Mouse (Mus musculus) ES-CJ7 (cell line): ENCODE data around the gene Klc2.

ENCODE experiments used
- DNase-seq: peaks from one replicate; pipeline ENCODE4 v3.0.0; 2011; ENCODE audit warnings: low read depth, low spot score

Klc2 gene

DNA sequence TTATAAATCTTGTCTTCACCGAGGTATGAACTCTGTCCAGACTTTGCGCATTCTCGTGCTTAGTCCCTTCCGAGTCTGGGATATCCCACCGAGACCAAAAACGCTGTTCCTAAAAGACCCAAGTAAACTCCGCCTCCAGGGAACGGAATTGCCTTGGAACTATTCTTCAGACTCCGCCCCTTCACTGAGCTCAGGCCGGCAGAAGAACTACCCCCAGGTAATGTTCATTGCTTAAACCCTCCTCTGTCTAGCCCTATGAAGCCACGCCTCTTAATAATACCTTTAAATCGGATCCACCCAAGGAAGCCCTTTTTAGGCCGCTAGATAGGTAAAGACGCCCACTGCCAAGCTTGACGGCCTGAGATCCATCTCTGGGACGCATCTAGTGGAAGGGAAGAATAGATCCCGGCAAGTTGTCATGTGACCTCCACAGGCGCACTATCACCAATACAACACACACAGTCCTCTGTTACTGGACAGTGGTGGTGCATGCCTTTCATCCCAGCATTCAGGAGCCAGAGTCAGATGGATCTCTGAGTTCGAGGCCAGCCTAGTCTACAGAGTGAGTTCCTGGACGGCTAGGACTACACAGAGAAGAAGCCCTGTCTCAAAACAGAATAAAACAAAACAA lies 45.9 kb downstream of the Klc2 start:
- peak; percentile 88 for DNase-seq

DNA sequence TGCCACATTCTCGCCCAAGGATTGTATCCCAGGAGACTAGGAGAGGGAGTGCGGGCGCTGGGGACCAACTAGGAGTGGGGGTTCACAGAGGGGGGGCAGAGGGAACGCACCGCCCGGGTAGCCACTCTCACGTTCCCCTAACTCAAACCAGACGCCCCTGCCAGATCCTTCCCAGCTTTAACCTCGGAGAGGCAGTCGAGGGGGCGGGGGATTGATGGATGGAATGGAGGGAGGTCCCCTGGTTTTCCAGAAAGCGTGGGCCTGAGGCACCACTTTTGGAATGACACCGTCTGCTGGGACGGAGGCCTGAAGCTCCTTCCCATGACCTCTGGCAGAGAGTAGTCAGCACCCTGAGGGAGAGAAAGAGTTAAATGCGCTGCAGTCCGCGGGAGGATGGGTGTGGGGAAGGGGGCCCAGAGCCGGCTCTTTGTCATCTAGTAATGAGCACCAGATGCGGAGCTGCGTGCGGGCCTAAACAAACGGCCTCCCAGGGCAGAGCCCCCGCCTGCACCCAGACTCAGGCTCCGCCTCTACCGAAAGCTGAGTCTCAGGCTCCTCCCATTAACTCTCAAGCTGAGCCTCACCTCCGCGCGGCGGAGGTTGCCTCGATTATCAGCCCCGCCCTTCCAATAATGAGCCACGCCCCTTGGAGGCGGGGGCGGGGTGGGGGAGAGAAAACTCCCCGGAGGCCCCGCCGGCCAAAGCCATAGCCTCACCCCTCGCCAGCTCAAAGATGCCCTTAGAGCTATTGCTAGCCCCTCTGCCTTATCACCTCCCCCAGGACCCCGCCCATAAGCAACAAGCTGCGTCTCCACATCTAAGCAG lies 46.6 kb downstream of the Klc2 start:
- DNase-seq = peak; percentile 95

DNA sequence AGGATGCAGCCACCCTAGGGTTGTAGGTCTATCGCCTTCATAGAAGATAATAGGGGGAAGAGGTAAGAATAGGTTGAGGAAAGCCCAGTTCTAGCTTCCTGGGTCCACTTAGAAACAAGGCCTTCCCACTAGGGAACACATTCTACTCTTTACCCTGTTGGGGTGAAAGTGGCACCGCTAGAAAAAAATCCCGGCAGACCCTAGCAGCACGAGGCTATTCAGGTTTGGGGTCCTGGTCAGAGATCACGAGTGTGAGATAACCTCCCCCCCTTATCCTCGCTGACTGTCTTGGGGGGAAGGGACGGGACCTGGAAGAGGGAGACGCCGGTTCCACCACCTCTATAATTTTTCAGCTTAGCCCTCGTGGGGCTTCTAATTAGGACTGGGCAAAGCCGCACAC lies 47.3 kb downstream of the Klc2 start:
- no peak for DNase-seq

DNA sequence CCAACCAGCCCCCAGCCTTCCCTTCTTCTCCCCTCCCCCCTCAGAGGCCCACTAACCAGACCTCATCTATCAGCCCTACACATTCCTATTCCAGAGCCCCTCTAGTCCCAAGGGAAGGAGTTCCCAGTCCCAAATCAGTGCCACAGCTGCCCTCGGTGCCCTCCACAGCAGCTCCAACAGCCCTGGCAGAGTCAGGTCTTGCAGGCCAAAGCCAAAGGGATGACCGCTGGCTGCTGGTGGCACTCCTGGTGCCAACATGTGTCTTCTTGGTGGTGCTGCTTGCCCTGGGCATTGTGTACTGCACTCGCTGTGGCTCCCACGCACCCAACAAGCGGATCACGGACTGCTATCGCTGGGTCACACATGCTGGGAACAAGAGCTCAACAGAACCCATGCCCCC lies 48.4 kb downstream of the Klc2 start:
- DNase-seq = no peak

DNA sequence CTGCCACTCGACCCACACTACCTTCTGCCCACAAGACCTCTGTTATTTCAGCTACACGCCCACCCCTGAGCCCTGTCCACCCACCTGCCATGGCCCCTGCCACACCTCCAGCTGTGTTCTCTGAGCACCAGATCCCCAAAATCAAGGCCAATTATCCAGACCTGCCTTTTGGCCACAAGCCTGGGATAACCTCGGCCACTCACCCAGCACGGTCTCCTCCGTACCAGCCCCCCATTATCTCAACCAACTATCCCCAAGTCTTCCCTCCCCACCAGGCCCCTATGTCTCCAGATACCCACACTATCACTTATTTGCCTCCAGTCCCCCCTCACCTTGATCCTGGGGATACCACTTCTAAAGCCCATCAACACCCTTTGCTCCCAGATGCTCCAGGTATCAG lies 48.9 kb downstream of the Klc2 start:
- DNase-seq = no peak

DNA sequence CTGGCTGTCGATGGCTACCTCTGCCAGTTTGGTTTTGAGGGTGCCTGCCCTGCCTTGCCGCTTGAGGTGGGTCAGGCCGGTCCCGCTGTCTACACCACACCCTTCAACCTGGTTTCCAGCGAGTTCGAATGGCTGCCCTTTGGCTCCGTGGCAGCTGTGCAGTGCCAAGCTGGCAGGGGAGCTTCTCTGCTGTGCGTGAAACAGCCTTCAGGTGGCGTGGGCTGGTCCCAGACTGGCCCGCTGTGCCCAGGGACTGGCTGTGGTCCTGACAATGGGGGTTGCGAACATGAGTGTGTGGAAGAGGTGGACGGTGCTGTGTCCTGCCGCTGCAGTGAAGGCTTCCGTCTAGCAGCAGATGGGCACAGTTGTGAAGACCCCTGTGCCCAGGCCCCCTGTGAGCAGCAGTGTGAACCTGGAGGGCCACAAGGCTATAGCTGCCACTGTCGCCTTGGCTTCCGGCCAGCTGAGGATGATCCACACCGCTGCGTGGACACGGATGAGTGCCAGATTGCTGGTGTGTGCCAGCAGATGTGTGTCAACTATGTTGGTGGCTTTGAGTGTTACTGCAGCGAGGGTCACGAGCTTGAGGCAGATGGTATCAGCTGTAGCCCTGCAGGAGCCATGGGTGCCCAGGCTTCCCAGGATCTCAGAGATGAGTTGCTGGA lies 49.7 kb downstream of the Klc2 start:
- DNase-seq = no peak

DNA sequence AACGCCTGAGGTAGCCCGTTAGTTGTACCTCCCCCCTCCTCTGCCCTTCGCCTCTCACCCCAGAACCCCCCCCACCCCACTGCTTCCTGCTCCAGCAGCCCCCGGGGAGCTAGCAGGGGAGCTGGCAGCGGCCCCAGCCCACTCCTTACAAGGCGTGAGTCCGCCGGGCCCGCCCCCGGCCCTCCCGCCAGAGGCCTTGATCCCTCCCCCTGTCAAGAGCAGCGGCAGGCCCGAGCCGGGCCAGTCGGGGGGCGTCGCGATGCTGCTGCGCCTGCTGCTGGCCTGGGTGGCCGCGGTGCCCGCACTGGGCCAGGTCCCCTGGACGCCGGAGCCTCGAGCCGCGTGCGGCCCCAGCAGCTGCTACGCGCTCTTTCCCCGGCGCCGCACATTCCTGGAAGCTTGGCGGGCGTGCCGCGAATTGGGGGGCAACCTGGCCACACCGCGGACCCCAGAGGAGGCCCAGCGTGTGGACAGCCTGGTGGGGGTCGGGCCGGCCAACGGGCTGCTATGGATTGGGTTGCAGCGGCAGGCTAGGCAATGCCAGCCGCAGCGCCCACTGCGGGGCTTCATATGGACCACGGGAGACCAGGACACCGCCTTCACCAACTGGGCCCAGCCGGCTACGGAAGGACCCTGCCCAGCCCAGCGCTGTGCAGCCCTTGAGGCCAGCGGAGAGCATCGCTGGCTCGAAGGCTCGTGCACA lies 50.3 kb downstream of the Klc2 start, which contains the start of gene Cd248:
Gene Cd248, plus strand, starts transcription at position 212 of the 703 bp plus-strand sequence.
- no peak for DNase-seq

DNA sequence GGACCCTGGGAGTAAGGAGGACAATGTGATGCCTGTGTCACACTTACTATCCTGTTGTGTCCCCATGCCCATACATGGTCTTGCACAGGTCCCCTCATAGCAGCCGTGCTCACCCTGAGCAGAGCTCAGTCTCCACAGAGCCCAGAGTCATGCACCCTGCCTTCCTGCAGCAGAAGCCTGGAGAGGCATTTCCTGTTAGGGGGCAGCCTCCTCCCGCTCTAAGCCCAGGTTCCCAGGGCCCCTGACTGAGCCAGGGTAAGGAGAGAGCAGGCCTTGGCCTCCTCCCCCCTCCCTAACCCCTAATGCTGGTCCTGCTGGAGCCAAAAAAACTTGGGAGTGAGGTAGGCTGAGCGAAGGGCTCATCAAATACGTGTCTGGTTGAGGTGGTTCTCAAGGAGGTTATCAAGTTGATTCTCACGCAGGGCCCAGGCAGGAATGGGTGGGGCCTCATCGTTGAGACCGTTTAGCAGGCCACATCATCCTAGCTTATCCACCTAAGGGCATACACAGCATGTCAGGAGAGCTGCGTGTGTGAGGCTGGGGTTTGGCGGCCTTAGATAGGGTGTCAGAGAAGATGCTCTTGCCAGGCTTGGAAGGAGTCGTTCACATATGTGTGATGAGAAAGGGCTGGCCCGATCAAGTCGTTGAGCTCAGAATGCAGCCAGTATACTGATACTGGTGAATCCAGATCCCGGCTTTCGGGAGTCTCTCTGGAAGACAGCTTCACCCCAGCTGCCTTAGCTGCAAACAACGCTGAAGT lies 51.1 kb downstream of the Klc2 start:
- peak; percentile 34 for DNase-seq

DNA sequence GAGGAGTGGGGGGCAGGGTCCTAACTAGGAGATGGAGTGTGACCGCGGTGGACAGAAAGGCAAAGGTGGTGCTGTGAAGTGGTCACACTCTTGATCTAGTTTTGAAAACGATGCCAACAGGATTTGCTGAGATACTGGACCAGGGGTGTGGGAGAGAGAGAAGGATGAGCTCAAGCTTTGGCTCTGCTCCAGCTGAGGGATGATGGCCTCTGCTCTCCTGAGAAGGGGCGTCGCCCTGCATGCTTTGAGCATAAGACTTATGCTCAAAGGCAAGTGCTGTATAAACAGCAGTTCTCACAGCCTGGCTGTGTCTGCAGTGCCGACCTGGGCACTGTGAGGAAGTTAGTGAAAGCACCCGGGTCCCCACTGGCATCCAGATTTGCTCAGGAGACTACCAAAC lies 53.3 kb downstream of the Klc2 start:
- DNase-seq = no peak

DNA sequence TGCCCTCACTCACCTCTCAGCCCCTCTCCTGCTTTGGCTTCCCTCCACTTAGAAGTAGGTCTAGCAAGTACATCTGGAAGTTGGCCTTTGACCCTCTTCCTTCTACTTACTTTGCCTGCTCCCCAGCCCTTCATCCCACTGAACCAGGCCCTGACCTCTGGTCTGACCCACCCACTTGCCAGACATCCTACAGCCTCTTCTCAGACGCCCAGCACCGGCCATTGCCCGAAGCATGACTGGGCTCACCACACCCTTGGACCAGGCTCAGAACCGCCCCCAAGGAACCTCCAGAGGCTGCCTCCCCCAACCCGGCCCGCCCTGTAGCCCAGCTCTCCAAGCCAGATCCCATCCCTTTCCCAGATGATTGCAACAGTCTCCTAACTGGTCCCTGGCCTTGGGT lies 55.9 kb downstream of the Klc2 start:
- no peak for DNase-seq

DNA sequence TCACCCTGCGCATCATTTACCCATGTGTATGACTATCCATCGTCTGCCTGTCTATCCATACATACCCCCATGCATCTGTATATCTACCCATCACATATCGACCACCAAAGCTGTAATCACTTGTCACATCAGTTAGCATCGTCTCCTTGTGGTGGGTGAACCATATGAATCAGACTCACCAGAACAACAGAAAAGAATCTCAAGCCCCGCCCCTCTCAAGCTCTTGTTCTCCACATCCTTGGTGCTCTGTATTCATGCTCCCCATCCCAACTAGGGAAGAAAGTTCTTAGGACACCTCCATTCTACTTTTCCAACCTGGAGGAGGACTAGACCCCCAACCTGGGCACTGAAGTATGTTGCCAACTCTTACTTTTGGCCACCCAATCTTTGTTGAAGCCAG lies 56.3 kb downstream of the Klc2 start:
- no peak for DNase-seq

DNA sequence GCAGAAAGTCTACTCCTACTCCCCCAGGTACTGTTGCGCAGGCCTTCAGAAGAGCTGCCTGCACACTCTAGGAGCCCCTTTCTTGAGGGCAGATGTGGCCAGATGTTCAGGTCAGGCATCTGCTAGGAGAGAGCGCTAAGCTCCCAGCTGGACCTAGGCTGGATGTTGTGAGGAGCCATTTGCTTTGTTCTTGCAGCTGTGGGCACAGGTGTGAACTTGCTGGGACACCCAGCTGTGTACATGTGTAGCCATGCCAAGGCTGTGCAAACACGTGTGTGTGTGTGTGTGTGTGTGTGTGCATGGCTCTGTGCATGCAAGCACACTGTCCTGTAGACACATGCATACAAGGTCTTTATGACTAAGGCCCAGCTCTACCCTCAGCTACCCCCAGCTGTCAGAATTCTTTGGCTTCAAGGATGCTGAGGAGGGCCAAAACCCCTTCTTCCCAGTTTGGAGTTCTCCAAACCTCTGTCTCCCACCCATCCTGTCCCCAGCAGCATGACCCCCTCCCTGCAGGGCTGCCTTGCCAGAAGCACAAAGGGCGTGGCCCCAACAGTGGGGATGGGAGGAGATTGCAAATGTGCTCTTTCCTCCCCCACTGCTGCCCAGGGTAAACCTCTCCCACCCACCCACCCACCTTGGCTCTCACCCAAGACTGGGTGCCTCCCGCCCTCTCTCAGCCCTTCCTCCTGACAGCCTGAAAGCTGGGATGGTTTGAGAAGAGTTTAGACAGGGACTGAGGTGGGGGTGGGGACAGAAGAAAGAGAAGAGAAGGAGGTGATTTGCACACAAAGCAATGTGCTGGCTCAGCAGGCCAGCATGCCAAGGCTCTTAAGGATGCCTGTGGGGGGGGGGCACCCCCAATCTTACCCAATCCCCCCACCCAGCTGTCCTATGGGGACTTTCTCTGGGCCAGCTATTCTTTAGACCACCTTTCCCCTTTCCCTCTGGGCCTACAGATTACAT lies 57.7 kb downstream of the Klc2 start:
- DNase-seq = peak; percentile 82

DNA sequence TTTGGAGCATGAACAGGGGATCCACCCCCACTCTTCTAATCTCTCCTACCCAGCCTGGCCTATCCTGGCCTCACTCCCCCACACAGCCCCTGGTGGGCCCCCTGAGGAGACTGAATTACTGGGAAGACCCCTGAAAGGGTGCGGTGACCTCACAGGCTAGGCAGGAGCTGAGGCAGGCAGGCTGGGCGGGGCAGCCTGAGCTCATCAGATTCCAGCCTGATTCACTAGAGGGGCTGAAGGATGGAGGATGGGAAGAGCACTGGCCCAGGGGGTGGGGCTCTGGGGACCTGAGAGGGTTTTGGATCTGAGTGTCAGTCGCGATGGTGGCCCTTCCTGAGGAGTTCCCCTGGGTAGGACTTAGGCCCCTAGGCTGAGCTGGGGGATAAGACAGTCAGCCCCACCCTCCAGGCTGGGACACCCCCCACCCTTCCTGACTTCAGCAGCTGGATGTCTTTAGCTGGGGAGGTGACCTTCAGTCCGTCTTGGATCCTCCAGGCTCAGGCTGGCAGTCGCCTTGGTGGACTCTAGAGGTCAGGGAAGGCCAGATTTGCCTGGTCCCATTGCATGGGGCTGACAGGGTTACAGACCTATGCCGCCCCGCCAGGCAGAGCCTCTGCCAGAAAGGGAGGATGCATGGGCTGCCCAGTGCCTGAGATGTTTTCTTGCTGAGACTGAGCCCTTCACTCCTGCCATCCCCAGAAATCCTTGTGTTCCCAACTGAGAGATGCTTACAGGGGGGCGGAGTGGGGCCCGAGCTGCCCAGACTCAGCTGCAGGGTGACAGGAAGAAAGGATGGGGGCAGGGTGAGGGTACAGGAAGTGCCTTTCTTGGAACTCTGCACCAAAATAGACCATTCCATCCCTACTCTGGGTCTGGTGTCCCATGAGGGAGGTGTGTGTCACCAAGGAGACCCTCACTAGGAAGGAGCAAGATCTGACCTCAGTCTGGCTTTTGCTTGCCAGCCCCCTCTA lies 59.3 kb downstream of the Klc2 start:
- peak; percentile 89 for DNase-seq

DNA sequence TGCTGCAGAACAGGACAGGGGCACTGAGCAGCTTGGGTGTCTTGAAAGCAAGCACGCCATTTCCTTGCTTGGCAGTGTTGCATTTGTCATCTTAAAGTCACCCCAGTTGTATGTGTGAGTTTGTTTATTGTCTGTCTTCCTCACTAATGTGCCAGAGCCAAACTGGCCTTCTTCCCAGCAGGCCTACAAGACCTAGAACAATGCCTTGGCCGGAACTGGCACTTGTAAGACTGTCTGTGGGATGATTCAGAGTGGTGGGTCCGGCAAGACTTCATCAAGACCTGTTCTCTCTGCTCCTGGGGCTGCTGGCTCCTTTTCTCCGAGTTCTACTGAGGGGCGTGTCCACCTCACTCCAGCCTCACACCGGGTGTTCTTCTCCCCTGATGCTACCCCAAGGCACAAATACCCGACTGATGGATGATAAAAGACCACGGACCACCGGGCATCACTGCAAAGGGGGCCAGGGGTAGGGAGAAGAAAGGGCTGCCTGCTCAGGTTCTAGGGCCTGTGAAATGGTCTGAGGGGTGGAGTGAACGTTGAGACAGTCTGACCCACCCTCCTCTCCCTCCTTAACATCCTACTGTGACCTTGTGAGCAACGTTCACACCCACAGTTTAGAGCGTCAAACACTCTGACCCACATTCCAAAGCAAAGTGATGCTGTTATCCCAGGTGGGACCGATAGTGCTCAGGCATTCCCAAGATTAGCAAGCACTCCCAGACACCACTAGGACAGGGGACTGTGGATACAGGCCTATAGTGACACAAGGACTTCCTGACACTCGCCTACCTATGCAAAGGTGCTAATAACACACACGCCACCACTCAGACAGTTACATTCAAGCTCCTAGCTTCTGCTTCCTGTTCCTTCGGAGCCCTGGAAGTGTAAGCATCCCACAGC lies 60.2 kb downstream of the Klc2 start:
- peak; percentile 96 for DNase-seq
